Mouse (Mus musculus) myocyte (in vitro differentiated cells): ENCODE results near the gene Crocc2. TPM values are rescaled to one million over a fixed set of nuclear protein-coding genes. Genes with fewer than 3 reads are reported as not detected.

Experiments
- H3K27me3 ChIP-seq: one replicate; pipeline ENCODE4 v1.6.1; 2011; ENCODE audit not compliant: control insufficient read depth, insufficient read depth, insufficient read length
- H3K36me3 ChIP-seq: one replicate; pipeline ENCODE4 v1.6.1; 2011; ENCODE audit not compliant: control insufficient read depth, insufficient read depth
- H3K4me2 ChIP-seq: one replicate; pipeline ENCODE4 v1.6.1; 2011; ENCODE audit warnings: low read depth, control low read depth
- H3K4me3 ChIP-seq: one replicate; pipeline ENCODE4 v1.5.1; 2011; ENCODE audit warnings: mild to moderate bottlenecking, control low read depth, moderate library complexity
- H3K79me2 ChIP-seq: one replicate; pipeline ENCODE4 v1.6.1; 2011; ENCODE audit not compliant: control insufficient read depth, insufficient read depth
- H3ac ChIP-seq: one replicate; pipeline ENCODE4 v1.6.1; 2011; ENCODE audit not compliant: control insufficient read depth, insufficient read length
- CEBPB ChIP-seq: IDR thresholded peaks from 2 replicates; pipeline ENCODE4 v1.6.1; 2011; ENCODE audit warnings: mild to moderate bottlenecking, moderate library complexity; ENCODE audit not compliant: poor library complexity, insufficient read depth, severe bottlenecking
- E2F4 ChIP-seq: IDR thresholded peaks from one replicate; pipeline ENCODE4 v1.6.1; 2011; ENCODE audit warnings: mild to moderate bottlenecking, control low read depth, moderate library complexity; ENCODE audit not compliant: insufficient read depth
- MAX ChIP-seq: IDR thresholded peaks from one replicate; pipeline ENCODE4 v1.6.1; 2011; ENCODE audit warnings: low read depth, mild to moderate bottlenecking, control low read depth
- MYOD1 ChIP-seq, 3 experiments: IDR thresholded peaks; one replicate each; pipeline ENCODE4 v1.6.1; 2011; ENCODE audit warnings: control low read depth in 2 of 3, low read depth in 2 of 3, mild to moderate bottlenecking in 2 of 3, moderate library complexity in 1 of 3; ENCODE audit not compliant: insufficient read length in 2 of 3, control insufficient read depth in 1 of 3
- MYOG ChIP-seq, 3 experiments: IDR thresholded peaks; one replicate each; pipeline ENCODE4 v1.6.1; 2011; ENCODE audit warnings: control low read depth in 2 of 3, low read depth in 2 of 3, mild to moderate bottlenecking in 2 of 3; ENCODE audit not compliant: insufficient read length in 2 of 3, control insufficient read depth in 1 of 3, insufficient read depth in 1 of 3
- POLR2A ChIP-seq: IDR thresholded peaks from one replicate; pipeline ENCODE4 v1.6.1; 2011; ENCODE audit warnings: low read depth, mild to moderate bottlenecking, control low read depth, moderate library complexity; ENCODE audit not compliant: insufficient read length
- POLR2AphosphoS2 ChIP-seq: IDR thresholded peaks from one replicate; pipeline ENCODE4 v1.6.1; 2011; ENCODE audit warnings: low read depth, control low read depth; ENCODE audit not compliant: insufficient read length
- REST ChIP-seq: IDR thresholded peaks from one replicate; pipeline ENCODE4 v1.6.1; 2011; ENCODE audit warnings: mild to moderate bottlenecking, control low read depth, moderate library complexity; ENCODE audit not compliant: insufficient read depth, insufficient read length
- SRF ChIP-seq: IDR thresholded peaks from one replicate; pipeline ENCODE4 v1.6.1; 2011; ENCODE audit warnings: low read depth; ENCODE audit not compliant: control insufficient read depth, insufficient read length
- TCF12 ChIP-seq: IDR thresholded peaks from one replicate; pipeline ENCODE4 v1.6.1; 2011; ENCODE audit warnings: mild to moderate bottlenecking, control low read depth; ENCODE audit not compliant: poor library complexity, insufficient read depth, severe bottlenecking
- TCF3 ChIP-seq: IDR thresholded peaks from one replicate; pipeline ENCODE4 v1.6.1; 2011; ENCODE audit warnings: low read depth, control low read depth; ENCODE audit not compliant: insufficient read length
- USF1 ChIP-seq: IDR thresholded peaks from one replicate; pipeline ENCODE4 v1.6.1; 2011; ENCODE audit warnings: low read depth, mild to moderate bottlenecking, control low read depth, moderate library complexity
- polyA plus RNA-seq: library from polyadenylated mRNA; unstranded; fragments of >200 nt; fragmentation: generic; extraction: Trizol; gene quantifications from one replicate; pipeline ENCODE4 v1.2.1, GENCODE M21; 2012; ENCODE audit warnings: missing spikeins

The Crocc2 gene
- polyA plus RNA-seq, 1 experiment = not detected

GRCm38 (mm10) chr1:93270516-93271240, 102.2 kb downstream of the Crocc2 start:
- TF ChIP-seq REST = no peak
- TF ChIP-seq MYOD1 (IDR thresholded peaks at IDR 0.05; ENCODE audit: control insufficient read depth in 1 of 3, insufficient read length in 2 of 3, low read depth in 2 of 3) = no peak
- no peak for TF ChIP-seq CEBPB
- TF ChIP-seq E2F4 = no peak
- no peak for TF ChIP-seq TCF12
- no peak for TF ChIP-seq MAX
- no peak for TF ChIP-seq MYOG (IDR thresholded peaks at IDR 0.05; ENCODE audit: control insufficient read depth in 1 of 3, insufficient read depth in 1 of 3, insufficient read length in 2 of 3, low read depth in 2 of 3)
- TF ChIP-seq TCF3 = no peak
- TF ChIP-seq POLR2A = no peak
- TF ChIP-seq SRF = no peak
- no peak for TF ChIP-seq POLR2AphosphoS2
- TF ChIP-seq USF1 = no peak
- Histone ChIP-seq H3K4me3 (no peak overlapping the region), H3K4me2 (no peak overlapping the region), H3ac (no peak overlapping the region), H3K36me3 (no peaks in the 10 kb centered on the region), H3K79me2 (no peaks in the 10 kb centered on the region), H3K27me3 (no peaks in the 10 kb centered on the region)

DNA sequence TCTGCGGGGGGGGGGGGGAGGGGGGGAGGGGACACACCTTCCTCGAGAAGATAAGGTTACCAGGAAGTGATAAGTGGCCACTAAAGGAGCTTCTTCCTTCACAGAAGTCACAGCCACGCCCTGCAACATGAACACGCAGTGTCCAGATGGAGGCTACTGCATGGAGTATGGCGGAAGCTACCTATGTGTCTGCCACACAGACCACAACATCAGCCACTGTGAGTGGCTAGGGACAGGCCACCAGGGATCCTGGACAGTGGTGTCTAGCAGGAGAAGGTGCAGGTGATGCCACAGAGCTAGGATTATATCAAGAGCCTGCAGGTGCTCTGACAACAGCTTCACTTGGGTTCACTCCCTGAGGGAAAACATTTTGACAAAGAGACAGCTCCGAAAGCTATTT, 103.2 kb downstream of the Crocc2 start:
- no peak overlapping the region for H3ac ChIP-seq
- no peaks in the 10 kb centered on the region for H3K36me3 ChIP-seq
- TF ChIP-seq TCF12 (no peak), E2F4 (no peak), POLR2AphosphoS2 (no peak), CEBPB (no peak), MYOD1 (IDR thresholded peaks at IDR 0.05; ENCODE audit: control insufficient read depth in 1 of 3, insufficient read length in 2 of 3, low read depth in 2 of 3) (no peak), MYOG (IDR thresholded peaks at IDR 0.05; ENCODE audit: control insufficient read depth in 1 of 3, insufficient read depth in 1 of 3, insufficient read length in 2 of 3, low read depth in 2 of 3) (no peak), TCF3 (no peak), MAX (no peak), REST (no peak), SRF (no peak), POLR2A (no peak), USF1 (no peak)
- H3K4me3 ChIP-seq = no peak overlapping the region
- no peaks in the 10 kb centered on the region for H3K27me3 ChIP-seq
- H3K79me2 ChIP-seq = no peaks in the 10 kb centered on the region
- H3K4me2 ChIP-seq = no peak overlapping the region

DNA sequence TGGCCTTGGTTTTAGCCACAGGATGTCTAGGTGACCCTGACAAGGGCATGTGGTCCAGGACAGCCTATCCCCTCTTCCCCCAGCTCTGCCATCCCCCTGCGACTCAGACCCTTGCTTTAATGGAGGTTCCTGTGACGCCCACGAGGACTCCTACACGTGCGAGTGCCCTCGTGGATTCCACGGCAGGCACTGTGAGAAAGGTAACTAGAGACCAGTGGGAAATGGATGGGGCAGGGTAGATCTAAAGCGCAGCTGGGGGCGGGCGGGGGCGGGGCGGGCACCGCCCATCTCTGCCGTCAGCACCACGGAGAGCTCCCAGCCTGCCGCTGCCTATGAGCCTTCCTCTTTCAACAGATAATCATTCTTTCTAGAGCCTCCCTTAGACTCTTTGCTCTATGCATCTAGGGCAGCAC, 103.9 kb downstream of the Crocc2 start:
- TF ChIP-seq TCF12 = no peak
- TF ChIP-seq E2F4 = no peak
- TF ChIP-seq REST = peak; percentile 85
- TF ChIP-seq TCF3 = no peak
- TF ChIP-seq MAX = no peak
- H3ac ChIP-seq = no peak overlapping the region
- H3K4me3 ChIP-seq = no peak overlapping the region

DNA sequence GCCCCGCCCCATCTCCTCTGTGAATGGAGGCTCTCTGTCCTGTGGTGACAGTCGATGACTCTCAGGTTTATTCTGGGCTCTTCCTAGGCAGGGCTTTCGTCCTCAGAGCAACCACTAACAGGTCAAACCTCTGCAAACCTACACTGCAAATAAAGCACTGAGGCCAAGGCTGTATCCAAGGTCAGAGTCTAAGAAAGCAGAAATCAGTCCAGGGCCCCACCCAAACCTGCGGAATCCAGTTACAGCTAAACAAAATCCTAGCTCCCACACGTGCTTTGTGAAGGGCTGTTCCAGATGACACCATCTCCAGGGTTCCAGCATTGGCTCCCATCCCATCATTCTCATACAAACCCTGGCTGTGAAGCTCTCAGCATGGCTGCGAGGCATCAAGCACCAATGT, 107.0 kb downstream of the Crocc2 start:
- TF ChIP-seq TCF3 = no peak
- TF ChIP-seq MYOD1 (IDR thresholded peaks at IDR 0.05; ENCODE audit: control insufficient read depth in 1 of 3, insufficient read length in 2 of 3, low read depth in 2 of 3) = no peak
- no peak for TF ChIP-seq MAX
- TF ChIP-seq TCF12 = no peak
- no peak for TF ChIP-seq USF1
- no peak overlapping the region for H3ac ChIP-seq
- H3K79me2 ChIP-seq = no peaks in the 10 kb centered on the region
- no peak overlapping the region for H3K4me2 ChIP-seq
- no peak overlapping the region for H3K4me3 ChIP-seq
- no peaks in the 10 kb centered on the region for H3K36me3 ChIP-seq
- no peaks in the 10 kb centered on the region for H3K27me3 ChIP-seq

More for the DNA sequence above, 103.9 kb downstream of the Crocc2 start:
- no peaks in the 10 kb centered on the region for H3K27me3 ChIP-seq
- H3K4me2 ChIP-seq = no peak overlapping the region
- H3K79me2 ChIP-seq = no peaks in the 10 kb centered on the region
- no peaks in the 10 kb centered on the region for H3K36me3 ChIP-seq

- Histone ChIP-seq H3K27me3 (no peaks in the 10 kb centered on the region), H3ac (no peak overlapping the region), H3K4me2 (no peak overlapping the region), H3K36me3 (no peaks in the 10 kb centered on the region), H3K79me2 (no peaks in the 10 kb centered on the region), H3K4me3 (no peak overlapping the region)
- TF ChIP-seq POLR2A (no peak), MYOD1 (IDR thresholded peaks at IDR 0.05; ENCODE audit: control insufficient read depth in 1 of 3, insufficient read length in 2 of 3, low read depth in 2 of 3) (no peak), POLR2AphosphoS2 (no peak), MYOG (IDR thresholded peaks at IDR 0.05; ENCODE audit: control insufficient read depth in 1 of 3, insufficient read depth in 1 of 3, insufficient read length in 2 of 3, low read depth in 2 of 3) (peak in 1 of 3 experiments; percentile 43), MAX (no peak)
Observed at GRCm38 (mm10) chr1:93277041-93277440, 108.5 kb downstream of the Crocc2 start.

Other genes with a start within 250 kb of the Crocc2 start
- 23.6 TPM for gene Capn10, start 234.3 kb upstream of the Crocc2 start, polyA plus RNA-seq
- 1.0 TPM for gene Gpr35, start 217.9 kb upstream of the Crocc2 start, polyA plus RNA-seq
- not detected for gene Aqp12, start 162.4 kb upstream of the Crocc2 start, polyA plus RNA-seq
- gene Kif1a, start 66.8 kb upstream of the Crocc2 start, polyA plus RNA-seq = 0.95 TPM
- gene Agxt, start 33.5 kb upstream of the Crocc2 start, polyA plus RNA-seq = not detected
- gene 2310007B03Rik, start 7.8 kb upstream of the Crocc2 start, polyA plus RNA-seq = 0.06 TPM
- gene Sned1, start 67.1 kb downstream of the Crocc2 start, polyA plus RNA-seq = 0.20 TPM
- gene Mterf4, start 137.2 kb downstream of the Crocc2 start, polyA plus RNA-seq = 16.5 TPM
- gene Ppp1r7, start 174.1 kb downstream of the Crocc2 start, polyA plus RNA-seq = 22.9 TPM
- 2.7 TPM for gene Pask, start 174.8 kb downstream of the Crocc2 start, polyA plus RNA-seq
- not detected for gene Ano7, start 205.2 kb downstream of the Crocc2 start, polyA plus RNA-seq